Mouse (Mus musculus) neural tube, embryonic 15.5 days (tissue): ENCODE measurements around the gene Dbr1. TPM values are rescaled to one million over a fixed set of nuclear protein-coding genes. Genes with fewer than 3 reads are reported as not detected.
"Not testable (repeated sequence)": the region's sequence is repeated elsewhere in the genome, so short reads cannot be mapped to it uniquely, and the experiment has no call there.

Source experiments
- ATAC-seq: fragments of 200-750 bp; cut with Nextera tagmentation; 2 replicates; pipeline ENCODE4 v1.8.0; 2017; ENCODE audit warnings: mild to moderate bottlenecking, moderate TSS enrichment, moderate library complexity; ENCODE audit not compliant: low FRiP score
- H3K27ac ChIP-seq: fragments of 300-500 bp; sonication (generic); replicated peaks from 2 replicates; pipeline ENCODE4 v1.5.1; 2015; ENCODE audit warnings: mild to moderate bottlenecking, inconsistent platforms
- H3K27me3 ChIP-seq: fragments of 300-500 bp; sonication (generic); replicated peaks from 2 replicates; pipeline ENCODE4 v1.6.1; 2015; ENCODE audit warnings: inconsistent platforms
- H3K36me3 ChIP-seq: fragments of 300-500 bp; sonication (generic); 2 replicates; pipeline ENCODE4 v1.6.1; 2015; ENCODE audit warnings: inconsistent platforms
- H3K4me1 ChIP-seq: fragments of 300-500 bp; sonication (generic); 2 replicates; pipeline ENCODE4 v1.6.1; 2015; ENCODE audit warnings: inconsistent platforms
- H3K4me2 ChIP-seq: fragments of 300-500 bp; sonication (generic); 2 replicates; pipeline ENCODE4 v1.6.1; 2015; ENCODE audit warnings: inconsistent platforms, mild to moderate bottlenecking, moderate library complexity
- H3K4me3 ChIP-seq: fragments of 300-500 bp; sonication (generic); replicated peaks from 2 replicates; pipeline ENCODE4 v1.5.1; 2015; ENCODE audit warnings: mild to moderate bottlenecking, inconsistent platforms
- H3K9ac ChIP-seq: fragments of 300-500 bp; sonication (generic); replicated peaks from 2 replicates; pipeline ENCODE4 v1.6.1; 2015; ENCODE audit warnings: mild to moderate bottlenecking, inconsistent platforms
- H3K9me3 ChIP-seq: fragments of 300-500 bp; sonication (generic); replicated peaks from 2 replicates; pipeline ENCODE4 v1.6.1; 2016; ENCODE audit warnings: inconsistent platforms
- WGBS: fragments of 180-500 bp; shearing (Covaris S2); methylation state at CpG from one replicate; pipeline ENCODE4 v1.1.7; 2015; ENCODE audit warnings: mixed read lengths; 5-methylcytosine and 5-hydroxymethylcytosine counted together
- polyA plus RNA-seq: library from polyadenylated mRNA; unstranded; fragments of >200 nt; fragmentation: Nextera tagmentation; extraction: Ambion mirVana; gene quantifications from 2 replicates; pipeline ENCODE4 v1.2.1, GENCODE M21; 2015

Dbr1 gene
- polyA plus RNA-seq, 1 experiment from 2014 or later = 23.2 TPM

DNA sequence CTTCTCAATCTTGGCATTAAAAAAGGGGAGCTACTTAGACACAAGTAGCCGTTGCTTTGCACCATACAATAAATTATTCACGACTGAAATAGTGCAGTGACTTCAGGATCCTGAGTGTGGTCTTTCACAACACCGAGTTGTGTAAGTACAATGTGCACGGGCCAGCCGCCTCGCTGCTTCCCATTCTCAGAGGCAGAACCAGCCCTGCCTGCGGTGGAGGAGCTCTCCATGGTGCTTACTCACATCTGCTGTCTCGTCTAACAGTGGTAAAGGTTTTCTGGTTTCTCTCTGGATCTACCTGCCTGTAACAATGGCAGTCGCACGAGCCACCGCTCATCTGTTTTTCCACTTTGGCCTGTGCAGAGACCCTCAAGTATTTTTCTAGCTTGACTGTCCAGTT lies 11.9 kb upstream of the Dbr1 start:
- no peaks in the 10 kb centered on the region for H3K36me3 ChIP-seq
- WGBS = 32% methylated on average over 11 of the region's 11 CpGs
- no peak for ATAC-seq
- no peak overlapping the region for H3K27ac ChIP-seq
- H3K4me1 ChIP-seq = peaks cover 21% of the 10 kb centered on the region
- no peaks in the 10 kb centered on the region for H3K9me3 ChIP-seq
- H3K4me3 ChIP-seq = no peak overlapping the region
- H3K9ac ChIP-seq = no peak overlapping the region
- H3K27me3 ChIP-seq = no peaks in the 10 kb centered on the region
- no peak overlapping the region for H3K4me2 ChIP-seq

DNA sequence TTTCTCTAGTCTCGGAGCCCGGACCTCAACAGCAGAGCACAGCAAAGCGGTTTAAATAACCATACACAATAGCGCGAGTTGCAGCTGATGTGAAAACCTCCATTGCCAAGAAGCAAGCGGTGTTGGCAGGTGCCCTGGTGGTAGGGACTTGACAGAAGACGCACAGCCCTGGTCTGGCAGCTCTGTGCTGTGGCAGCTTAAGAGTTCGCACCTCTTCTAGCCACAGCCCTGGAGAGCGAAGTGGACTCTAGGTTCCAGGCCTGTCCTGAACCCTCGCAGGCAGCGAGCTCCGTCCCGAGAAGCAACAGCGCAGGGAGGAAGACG lies 7.6 kb upstream of the Dbr1 start:
- H3K9ac ChIP-seq = peak overlapping the region; percentile 63
- H3K27me3 ChIP-seq = peaks cover 8% of the 10 kb centered on the region; the same call in 1 of the 2 replicates
- H3K4me2 ChIP-seq = peak overlapping the region; percentile 73
- H3K27ac ChIP-seq = peak overlapping the region; percentile 96
- ATAC-seq = peak; percentile 66
- no peaks in the 10 kb centered on the region for H3K36me3 ChIP-seq
- under 1% methylated on average over 15 of the region's 15 CpGs for WGBS
- H3K9me3 ChIP-seq = no peaks in the 10 kb centered on the region
- peaks cover 26% of the 10 kb centered on the region for H3K4me1 ChIP-seq
- H3K4me3 ChIP-seq = peak overlapping the region; percentile 63

DNA sequence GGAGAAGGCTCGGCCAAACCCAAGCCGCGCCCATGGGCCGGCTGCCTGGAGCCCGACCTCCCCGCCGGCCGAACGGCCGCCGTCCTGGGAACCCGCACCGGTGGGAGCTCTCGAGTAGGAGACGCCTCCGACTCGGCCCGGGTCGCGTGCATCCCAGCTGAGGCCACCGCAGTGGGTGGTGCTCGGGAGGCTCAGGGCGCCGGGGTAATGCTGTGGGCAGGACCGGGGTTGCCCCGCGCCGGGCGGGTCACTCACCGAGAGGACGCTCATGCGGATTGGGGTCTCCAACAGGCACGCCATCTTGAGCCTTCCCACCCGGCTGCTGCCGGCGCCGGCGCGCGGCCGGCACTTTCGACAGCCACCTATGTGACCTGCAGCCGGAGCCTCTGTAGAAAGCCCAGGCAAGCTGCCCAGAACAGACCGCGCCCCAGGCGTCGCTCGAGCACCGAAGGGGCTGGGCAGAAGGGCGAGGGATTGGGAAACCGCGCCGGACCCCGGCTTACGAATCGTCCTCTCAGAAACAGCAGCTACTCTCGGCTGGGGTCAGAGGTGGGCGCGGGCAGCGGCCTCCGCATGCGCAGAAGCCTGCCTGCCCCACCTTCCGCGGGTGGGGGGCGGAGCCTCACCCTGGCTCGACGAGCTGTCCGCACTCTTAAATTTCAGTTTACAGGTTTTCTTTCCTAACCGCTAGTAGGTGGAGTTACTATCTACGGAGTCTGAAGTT lies 7.1 kb upstream of the Dbr1 start, which contains the start of gene Armc8:
TSS of gene Armc8 (minus strand) at position 553 of the 724 bp plus-strand sequence.
- Histone ChIP-seq H3K4me3 (peak within 1 kb of the TSS; percentile 63), H3K27ac (peak within 1 kb of the TSS; percentile 96), H3K9ac (peak within 1 kb of the TSS; percentile 63), H3K36me3 (no peaks in the 10 kb centered on the region), H3K9me3 (no peaks in the 10 kb centered on the region), H3K27me3 (peaks cover 9% of the 10 kb centered on the region; the same call in 1 of the 2 replicates), H3K4me2 (peak within 1 kb of the TSS; percentile 73), H3K4me1 (peaks cover 26% of the 10 kb centered on the region)
- 1% methylated on average over 70 of the region's 70 CpGs for WGBS
- peak; percentile 96 for ATAC-seq

DNA sequence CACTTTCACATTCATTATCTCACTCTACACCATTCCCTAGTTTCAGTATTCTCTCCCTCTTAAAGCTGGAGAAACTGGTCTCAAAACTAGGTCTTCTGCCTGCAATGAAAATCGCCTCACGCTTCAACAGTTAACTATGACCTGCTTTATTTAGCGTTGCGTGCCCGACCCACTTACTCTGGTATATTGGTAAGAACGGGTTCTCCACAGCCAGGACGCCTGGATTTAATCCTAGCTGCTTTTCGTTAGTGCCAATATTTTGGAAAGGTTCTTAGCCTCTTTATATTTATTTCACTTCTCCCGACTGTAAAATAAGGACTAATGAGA lies 6.6 kb upstream of the Dbr1 start:
- under 1% methylated on average over 9 of the region's 9 CpGs for WGBS
- Histone ChIP-seq H3K4me3 (peak overlapping the region; percentile 63), H3K27me3 (peaks cover 9% of the 10 kb centered on the region; the same call in 1 of the 2 replicates), H3K4me2 (peak overlapping the region; percentile 73), H3K9ac (peak overlapping the region; percentile 63), H3K9me3 (no peaks in the 10 kb centered on the region), H3K36me3 (no peaks in the 10 kb centered on the region), H3K27ac (peak overlapping the region; percentile 96), H3K4me1 (peaks cover 23% of the 10 kb centered on the region)
- ATAC-seq = peak; percentile 60

DNA sequence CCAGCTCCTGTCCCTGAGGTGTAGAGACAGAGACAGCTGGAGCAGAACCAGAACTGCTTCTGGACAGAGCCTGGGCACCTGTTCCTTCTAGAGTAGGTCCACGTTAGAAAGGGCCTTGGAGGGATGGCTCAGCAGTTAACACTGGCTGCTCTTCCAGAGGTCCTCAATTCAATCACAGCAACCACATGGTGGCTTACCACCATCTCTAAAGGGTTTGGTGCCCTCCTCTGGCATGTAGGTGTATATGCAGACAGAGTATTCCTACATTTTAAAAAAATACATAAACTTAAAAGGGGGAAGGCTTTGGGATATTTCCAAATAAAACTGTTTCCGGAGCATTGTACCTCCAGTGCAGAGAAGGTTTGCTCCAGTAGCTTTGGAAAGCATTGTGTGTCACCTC lies 5.1 kb downstream of the Dbr1 start:
- 50% methylated on average over 2 of the region's 2 CpGs for WGBS
- Histone ChIP-seq H3K27me3 (no peaks in the 10 kb centered on the region), H3K4me2 (no peak overlapping the region), H3K4me3 (no peak overlapping the region), H3K36me3 (peaks cover 45% of the 10 kb centered on the region), H3K4me1 (peaks cover 17% of the 10 kb centered on the region), H3K9ac (no peak overlapping the region), H3K9me3 (no peaks in the 10 kb centered on the region), H3K27ac (no peak overlapping the region)
- no peak for ATAC-seq

DNA sequence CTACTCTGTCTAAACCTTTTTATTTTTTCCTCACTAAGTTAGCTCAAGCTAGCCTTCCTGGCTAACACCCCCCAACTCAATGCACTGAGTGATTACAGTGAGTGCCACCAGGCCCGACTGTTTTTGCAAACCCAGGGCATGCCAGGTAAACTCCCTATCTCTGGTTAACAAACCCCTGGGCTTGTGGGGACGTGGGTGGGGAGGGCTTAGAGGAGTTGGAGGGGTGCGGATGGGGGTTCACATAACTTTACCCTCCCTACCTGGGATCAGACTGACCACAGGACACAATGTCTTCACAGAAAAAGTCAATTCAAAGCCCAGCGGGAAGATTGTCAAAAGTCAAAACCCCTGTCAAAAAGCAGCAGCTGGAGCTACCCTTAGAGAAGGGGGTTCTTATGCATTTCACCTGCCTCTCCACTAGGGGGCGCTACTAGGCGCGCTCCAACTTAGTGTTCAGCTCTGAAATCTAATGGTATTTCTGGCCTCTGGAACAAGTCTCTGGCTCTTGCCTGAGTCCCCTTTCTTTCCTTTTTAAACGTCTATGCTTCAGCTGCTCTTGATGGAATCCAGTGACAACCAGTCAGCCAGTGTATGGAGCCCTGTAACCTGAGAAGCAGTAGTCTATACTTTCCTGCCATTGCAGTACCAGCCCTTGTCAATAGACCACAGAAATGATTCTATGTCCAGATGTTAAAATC lies 12.1 kb downstream of the Dbr1 start:
- Histone ChIP-seq H3K9ac (no peak overlapping the region), H3K4me2 (no peak overlapping the region), H3K4me1 (no peaks in the 10 kb centered on the region), H3K4me3 (no peak overlapping the region), H3K27me3 (0 out of 2 replicates have a peak, but pooled peaks cover 3% of the 10 kb centered on the region), H3K9me3 (no peaks in the 10 kb centered on the region), H3K36me3 (peaks cover 23% of the 10 kb centered on the region), H3K27ac (no peak overlapping the region)
- no peak for ATAC-seq
- 30% methylated on average over 8 of the region's 8 CpGs for WGBS

DNA sequence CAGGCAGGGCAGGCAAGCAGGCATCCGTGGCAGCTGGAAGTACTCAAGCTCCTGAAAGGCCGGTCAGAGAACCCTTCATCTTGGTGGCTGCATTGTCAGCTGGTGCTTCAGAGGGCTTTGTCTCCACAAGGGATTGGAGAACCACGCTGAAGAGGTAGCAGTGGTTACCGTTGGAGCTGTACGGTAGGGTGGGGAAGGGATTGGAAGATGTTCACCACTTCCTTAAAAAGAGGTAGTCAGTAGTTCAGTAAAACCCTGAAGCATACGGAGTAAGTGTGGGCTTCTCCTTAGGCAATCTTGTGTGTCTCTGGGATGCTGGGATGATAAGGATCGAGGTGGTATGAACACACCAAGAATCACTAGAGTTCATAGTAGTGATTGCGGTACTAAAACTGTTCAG lies 15.5 kb downstream of the Dbr1 start:
- ATAC-seq = no peak
- Histone ChIP-seq H3K4me2 (no peak overlapping the region), H3K9ac (no peak overlapping the region), H3K9me3 (no peaks in the 10 kb centered on the region), H3K4me1 (no peaks in the 10 kb centered on the region), H3K4me3 (no peak overlapping the region), H3K27ac (no peak overlapping the region), H3K36me3 (no peaks in the 10 kb centered on the region), H3K27me3 (0 out of 2 replicates have a peak, but pooled peaks cover 3% of the 10 kb centered on the region)
- 83% methylated on average over 8 of the region's 8 CpGs for WGBS

DNA sequence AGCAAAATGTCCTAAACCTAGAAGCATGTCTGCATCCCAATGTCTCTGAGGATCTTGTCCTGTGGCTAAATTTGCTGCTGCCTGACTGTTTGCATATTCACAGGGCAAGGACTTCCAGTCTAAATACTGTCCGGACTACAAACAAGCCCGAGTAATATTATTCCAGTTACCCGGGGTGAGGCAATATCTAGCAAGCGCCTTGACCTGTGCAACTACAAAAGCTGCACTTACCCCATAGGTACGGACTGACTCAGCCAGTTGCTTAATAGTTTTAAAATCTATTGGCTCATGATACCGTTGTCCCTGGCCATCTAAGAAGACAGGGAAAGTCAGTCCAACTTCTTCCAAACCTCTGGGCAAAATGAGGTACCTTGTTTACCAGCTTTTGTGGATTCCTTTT lies 23.5 kb downstream of the Dbr1 start:
- ATAC-seq, H3K4me2 ChIP-seq, H3K4me3 ChIP-seq, H3K27me3 ChIP-seq, H3K27ac ChIP-seq, H3K4me1 ChIP-seq, H3K9ac ChIP-seq, H3K36me3 ChIP-seq, H3K9me3 ChIP-seq: not testable (repeated sequence)
- 95% methylated on average over 6 of the region's 6 CpGs for WGBS

DNA sequence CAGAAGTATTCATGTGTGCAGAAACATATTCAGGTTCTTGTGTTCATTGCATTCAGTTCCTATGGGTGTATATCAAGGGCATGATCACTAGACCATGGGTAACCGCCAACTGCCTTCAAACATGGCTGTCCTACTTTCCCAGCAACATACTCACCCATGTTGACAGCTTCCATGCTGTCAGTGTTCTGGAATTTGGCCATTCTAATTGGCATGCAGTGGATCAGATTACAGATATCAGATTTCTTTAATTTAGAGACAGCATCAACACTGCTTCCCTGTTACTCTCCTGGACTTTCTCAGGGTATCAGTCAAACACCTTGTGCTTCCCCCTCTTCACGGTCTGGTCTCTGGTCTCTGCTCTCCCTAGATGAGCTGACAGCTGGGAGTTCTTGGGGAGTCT lies 28.0 kb downstream of the Dbr1 start:
- H3K9ac ChIP-seq = no peak overlapping the region
- no peaks in the 10 kb centered on the region for H3K36me3 ChIP-seq
- no peaks in the 10 kb centered on the region for H3K27me3 ChIP-seq
- no peak overlapping the region for H3K4me3 ChIP-seq
- no peak overlapping the region for H3K27ac ChIP-seq
- no peaks in the 10 kb centered on the region for H3K4me1 ChIP-seq
- no peak overlapping the region for H3K4me2 ChIP-seq
- no peak for ATAC-seq
- WGBS = 90% methylated on average over 2 of the region's 2 CpGs
- no peaks in the 10 kb centered on the region for H3K9me3 ChIP-seq

DNA sequence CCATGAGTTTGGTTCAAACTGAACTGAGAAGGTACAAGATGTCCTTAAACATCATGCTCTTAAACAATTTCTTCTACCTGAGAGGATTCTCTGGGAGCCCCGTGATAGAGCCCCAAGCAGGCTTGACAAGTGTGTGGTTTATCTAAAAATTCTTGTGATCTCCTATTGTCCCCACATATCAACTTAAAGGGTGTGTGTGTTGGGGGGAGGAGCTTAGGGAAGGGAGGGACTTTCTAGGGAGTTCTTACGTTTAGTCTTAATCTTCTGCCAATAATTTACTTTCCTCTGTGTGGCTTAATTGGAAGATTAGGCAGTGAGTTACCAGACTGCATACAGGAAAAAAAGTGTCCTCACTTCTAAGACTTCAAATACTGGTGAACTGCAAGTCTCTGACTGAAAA lies 36.6 kb downstream of the Dbr1 start, which contains the start of gene A4gnt:
TSS of gene A4gnt (plus strand) at position 301 of the 400 bp plus-strand sequence.
- no peaks in the 10 kb centered on the region for H3K27me3 ChIP-seq
- H3K9ac ChIP-seq = no peak within 1 kb of the TSS
- H3K4me3 ChIP-seq = no peak within 1 kb of the TSS
- H3K9me3 ChIP-seq = no peaks in the 10 kb centered on the region
- ATAC-seq = no peak
- 61% methylated on average over 2 of the region's 2 CpGs for WGBS
- no peak within 1 kb of the TSS for H3K27ac ChIP-seq
- no peaks in the 10 kb centered on the region for H3K36me3 ChIP-seq
- H3K4me1 ChIP-seq = no peaks in the 10 kb centered on the region
- H3K4me2 ChIP-seq = no peak within 1 kb of the TSS

DNA sequence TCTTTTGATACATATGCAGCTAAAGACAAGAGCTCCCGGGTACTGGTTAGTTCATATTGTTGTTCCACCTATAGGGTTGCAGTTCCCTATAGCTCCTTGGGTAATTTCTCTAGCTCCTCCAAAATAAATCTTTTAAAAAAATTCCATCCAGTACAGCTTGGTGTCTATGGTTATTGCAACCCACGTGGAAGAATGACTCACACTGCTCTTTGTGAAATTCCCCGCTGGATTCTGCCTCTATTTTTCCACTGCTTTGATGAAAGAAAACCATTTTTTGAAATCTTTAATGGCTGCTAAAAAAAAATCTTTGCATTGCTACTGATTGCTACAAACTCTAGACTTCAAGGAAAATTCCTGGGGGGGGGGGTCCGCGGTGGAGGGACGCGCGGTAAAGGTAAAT lies 44.1 kb downstream of the Dbr1 start:
- Histone ChIP-seq H3K27me3 (no peaks in the 10 kb centered on the region), H3K4me3 (no peak overlapping the region), H3K4me2 (no peak overlapping the region), H3K9me3 (no peaks in the 10 kb centered on the region), H3K4me1 (no peaks in the 10 kb centered on the region), H3K9ac (no peak overlapping the region), H3K36me3 (no peaks in the 10 kb centered on the region), H3K27ac (no peak overlapping the region)
- no peak for ATAC-seq
- WGBS = 95% methylated on average over 8 of the region's 8 CpGs

DNA sequence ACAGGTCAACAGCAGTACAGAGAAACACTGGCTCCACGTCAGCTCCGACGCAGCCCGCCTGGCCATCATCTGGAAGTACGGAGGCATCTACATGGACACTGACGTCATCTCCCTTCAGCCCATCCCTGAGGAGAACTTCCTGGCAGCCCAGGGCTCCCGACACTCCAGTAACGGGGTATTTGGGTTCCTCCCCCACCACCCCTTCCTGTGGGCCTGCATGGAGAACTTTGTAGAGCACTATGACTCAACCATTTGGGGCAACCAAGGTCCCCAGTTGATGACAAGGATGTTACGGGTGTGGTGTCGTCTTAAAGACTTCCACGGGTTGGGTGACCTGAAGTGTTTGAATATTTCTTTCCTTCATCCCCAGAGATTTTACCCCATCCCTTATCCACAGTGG lies 44.6 kb downstream of the Dbr1 start:
- H3K27ac ChIP-seq = no peak overlapping the region
- H3K9ac ChIP-seq = no peak overlapping the region
- H3K27me3 ChIP-seq = no peaks in the 10 kb centered on the region
- WGBS = 91% methylated on average over 11 of the region's 11 CpGs
- no peaks in the 10 kb centered on the region for H3K4me1 ChIP-seq
- H3K36me3 ChIP-seq = no peaks in the 10 kb centered on the region
- H3K9me3 ChIP-seq = no peaks in the 10 kb centered on the region
- no peak for ATAC-seq
- no peak overlapping the region for H3K4me2 ChIP-seq
- H3K4me3 ChIP-seq = no peak overlapping the region
